ENCODE assay signal across 27 mouse cellular contexts in the genomic region with DNA sequence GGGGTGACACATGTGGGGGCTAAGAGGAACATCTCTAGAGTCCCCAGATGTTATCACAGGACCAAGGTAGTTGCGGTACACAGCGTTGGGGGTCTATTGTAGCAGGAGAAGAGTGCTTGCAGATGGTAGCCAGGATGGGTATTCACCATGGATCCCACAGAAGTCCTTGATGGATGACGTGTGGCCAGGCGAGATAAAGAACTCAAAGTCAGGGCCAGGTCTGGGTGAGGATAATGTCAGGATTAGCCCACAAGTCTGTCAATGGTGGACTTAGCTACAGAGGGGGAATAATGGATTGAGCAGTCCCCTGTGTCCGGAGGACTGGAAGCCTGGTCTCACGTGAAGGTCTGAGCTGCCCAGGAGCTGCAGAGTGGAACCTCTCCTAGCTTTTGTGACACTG. TPM values are rescaled to one million over a fixed set of nuclear protein-coding genes. Genes with fewer than 3 reads are reported as not detected.
"Had no signal": no experiment of that assay in that cellular context is flagged by ENCODE, and none has a peak within 500 bp of the region (broad histone marks: within the 10 kb centered on the region; RNA-seq: fewer than 3 reads in every experiment).

No protein-coding gene starts in this region.

- H3K9ac ChIP-seq: hindbrain, embryonic 13.5 days; hindbrain, embryonic 15.5 days; kidney, embryonic 15.5 days; limb, embryonic 13.5 days; limb, embryonic 15.5 days; liver, embryonic 12.5 days; liver, embryonic 14.5 days had no signal

- H3K27me3 ChIP-seq: hindbrain, embryonic 15.5 days; kidney, embryonic 15.5 days; limb, embryonic 15.5 days had no signal

- DNase-seq: gastrocnemius, postnatal 14 days; gastrocnemius, postnatal 36 days; heart, adult 11 months; heart, postnatal 10 days; kidney, adult 11 months; kidney, adult 2 months; kidney, adult 9 months; kidney, postnatal 14 days; kidney, postnatal 36 days; layer of hippocampus, adult 9-11 months; layer of hippocampus, postnatal 36 days; left cerebral cortex, postnatal 4 days; lung, adult 18-20 months had no signal

- H3K4me3 ChIP-seq: hindbrain, embryonic 13.5 days; hindbrain, embryonic 15.5 days; kidney, embryonic 15.5 days; limb, embryonic 13.5 days; limb, embryonic 15.5 days; liver, embryonic 12.5 days had no signal

- H3K36me3 ChIP-seq: hindbrain, embryonic 13.5 days; hindbrain, embryonic 15.5 days; kidney, embryonic 15.5 days; limb, embryonic 13.5 days; limb, embryonic 15.5 days; liver, embryonic 12.5 days had no signal

- H3K4me2 ChIP-seq: hindbrain, embryonic 13.5 days; hindbrain, embryonic 15.5 days; kidney, embryonic 15.5 days; limb, embryonic 13.5 days; limb, embryonic 15.5 days; liver, embryonic 12.5 days had no signal

- ATAC-seq: hindbrain, postnatal 0 days; intestine, embryonic 16.5 days; liver, embryonic 12.5 days had no signal

- H3K9me3 ChIP-seq: hindbrain, embryonic 13.5 days; hindbrain, embryonic 15.5 days; kidney, embryonic 15.5 days; limb, embryonic 13.5 days; limb, embryonic 15.5 days; liver, embryonic 12.5 days had no signal

- H3K4me1 ChIP-seq: hindbrain, embryonic 13.5 days; hindbrain, embryonic 15.5 days; kidney, embryonic 15.5 days; limb, embryonic 15.5 days had no signal

- H3K27ac ChIP-seq: hindbrain, embryonic 13.5 days; hindbrain, embryonic 15.5 days; hindbrain, postnatal 0 days; kidney, embryonic 15.5 days; kidney, postnatal 0 days; limb, embryonic 13.5 days; limb, embryonic 15.5 days; liver, embryonic 12.5 days; liver, embryonic 14.5 days had no signal

RNA-seq across cellular contexts. Expression of gene Atp2c2, which starts 24.8 kb away (rescaled TPM):
- total RNA-seq: gastrocnemius, adult 8-10 months; heart, postnatal 10 days; hematopoietic stem cell, adult 5-6 weeks; liver, adult 2 months had no signal
- polyA plus RNA-seq: liver, adult 2 months had no signal

RNA-seq across cellular contexts. Expression of gene Wfdc1, which starts 58.4 kb away (rescaled TPM):
- total RNA-seq: hematopoietic stem cell, adult 5-6 weeks had no signal
- polyA plus RNA-seq: limb, embryonic 11.5 days had no signal
